Mouse (Mus musculus) lung, adult 2 months (tissue): ENCODE results near the gene Plcd3.

Experiments used
- CTCF ChIP-seq: fragments of 200-500 bp; IDR thresholded peaks from 2 replicates; pipeline ENCODE4 v1.5.1; 2011; ENCODE audit warnings: mild to moderate bottlenecking, low read length, control low read depth; ENCODE audit not compliant: insufficient read depth
- POLR2A ChIP-seq: fragments of 200-500 bp; IDR thresholded peaks from 2 replicates; pipeline ENCODE4 v1.6.1; 2011; ENCODE audit warnings: low read depth, mild to moderate bottlenecking, control low read depth, low read length, borderline replicate concordance; ENCODE audit errors: extremely low read depth

DNA sequence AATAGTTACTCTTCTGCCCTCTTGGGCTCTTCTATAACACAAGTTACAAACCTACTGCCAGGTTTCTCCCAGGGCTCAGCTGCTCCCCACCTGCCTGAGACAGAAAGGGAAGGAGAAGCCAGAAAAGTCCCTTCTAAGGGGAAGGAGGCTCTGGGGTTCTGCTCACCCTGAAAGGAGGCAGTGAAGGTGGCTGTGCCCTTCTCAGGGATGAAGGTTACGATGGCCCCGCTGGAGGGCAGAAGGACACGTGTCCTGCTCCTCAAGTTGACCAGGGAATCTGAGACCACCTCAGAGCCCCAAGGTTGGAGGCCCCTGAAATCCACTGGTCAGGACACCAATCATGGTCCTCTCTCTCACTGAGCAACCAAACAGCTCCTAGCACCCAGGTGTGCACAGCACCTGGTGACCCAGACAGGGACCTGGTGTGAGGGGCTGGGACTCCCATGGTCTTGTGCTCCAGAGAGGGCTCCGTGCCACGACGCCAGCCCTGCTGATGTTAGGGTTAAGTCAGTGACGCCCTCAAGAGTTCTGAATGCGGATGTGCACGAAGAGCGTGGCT is 31.1 kb downstream of the Plcd3 start:
- TF ChIP-seq CTCF (no peak), POLR2A (no peak)
